Mouse (Mus musculus) embryo, embryonic 9.5 days (tissue): ENCODE data around the gene Rab6b.

Experiments used
- DNase-seq: peaks from one replicate; pipeline ENCODE4 v3.0.0-alpha.2; 2017; ENCODE audit errors: extremely low spot score

Rab6b gene

DNA sequence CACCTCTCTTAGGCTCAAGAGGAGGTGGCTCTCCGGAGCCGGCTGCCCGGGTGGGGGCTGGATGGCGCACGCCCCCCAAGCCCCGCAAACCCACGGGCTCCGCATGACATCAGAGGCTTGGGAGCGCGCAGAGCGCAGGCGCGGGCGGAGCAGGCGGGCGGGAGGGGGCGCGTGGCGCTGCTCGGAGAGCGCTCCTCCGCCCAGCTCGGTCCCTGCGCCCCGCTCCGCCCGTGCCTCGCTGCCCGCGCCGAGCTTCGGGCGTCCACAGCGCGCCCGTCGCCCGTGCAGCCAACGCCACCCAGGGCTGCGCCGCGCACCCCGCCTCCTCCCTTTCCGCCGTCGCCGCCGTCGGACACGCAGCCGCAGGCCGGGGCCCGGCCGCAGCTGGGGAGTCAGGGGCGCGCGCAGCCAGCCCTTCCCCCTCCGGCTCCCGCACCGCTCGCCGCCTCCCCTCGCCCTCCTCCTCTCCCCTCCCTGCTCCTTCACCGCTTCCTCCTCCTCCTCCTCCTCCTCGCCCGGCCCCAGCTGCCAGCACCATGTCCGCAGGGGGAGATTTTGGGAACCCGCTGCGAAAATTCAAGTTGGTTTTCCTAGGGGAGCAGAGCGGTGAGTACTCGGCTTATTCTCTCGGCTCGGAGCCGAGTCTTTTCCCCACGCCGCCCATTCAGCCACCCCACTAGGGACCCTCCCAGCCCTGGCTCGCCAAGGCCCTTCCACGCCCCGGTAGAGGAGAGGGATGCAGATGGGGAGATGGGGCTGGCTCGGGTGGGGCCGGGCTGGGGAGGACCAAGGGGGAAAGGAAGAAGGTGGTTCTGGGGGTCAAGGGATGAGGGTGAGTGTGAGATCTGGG lies at the start of gene Rab6b:
Rab6b (plus strand) TSS at position 167 of the 850 bp plus-strand sequence.
- DNase-seq = peak; percentile 61

DNA sequence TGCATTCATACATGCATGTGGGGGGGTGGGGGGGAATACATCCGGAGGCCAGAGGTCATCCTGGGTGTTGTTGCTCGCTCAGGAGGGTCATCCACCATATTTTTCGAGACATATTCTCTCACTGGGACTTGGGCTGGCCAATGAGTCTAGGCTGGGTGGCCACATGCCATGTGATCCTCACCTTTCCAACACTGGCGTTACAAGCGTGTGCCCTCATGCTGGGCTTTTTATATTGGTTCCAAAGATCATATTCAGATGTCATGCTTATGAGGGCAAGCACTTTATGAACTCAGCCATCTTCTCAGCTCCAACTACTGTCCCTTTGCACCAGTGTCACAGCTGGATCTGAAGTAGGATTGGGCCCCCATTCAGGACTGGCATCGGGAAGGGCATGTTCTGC lies 48.0 kb upstream of the Rab6b start:
- DNase-seq = no peak

DNA sequence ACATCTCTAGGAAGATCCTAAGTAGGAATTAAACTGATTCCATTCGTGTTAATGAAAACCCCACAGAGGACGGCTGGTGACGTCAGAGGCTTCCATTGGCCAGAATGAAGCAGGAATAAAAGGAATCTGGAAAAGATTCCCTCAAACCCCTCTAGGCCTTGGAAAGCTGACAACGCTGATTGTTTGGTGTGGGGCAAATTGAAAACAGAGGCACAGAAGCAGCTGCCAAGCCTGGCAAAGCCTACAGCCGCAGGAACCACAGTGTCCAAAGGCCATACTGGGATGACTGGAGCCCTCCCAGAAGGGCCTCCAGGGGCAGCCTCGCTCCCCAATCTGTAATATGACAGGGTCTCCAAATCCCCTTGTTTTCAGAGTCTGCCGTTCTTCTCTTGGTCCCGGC lies 44.7 kb upstream of the Rab6b start:
- DNase-seq = no peak

DNA sequence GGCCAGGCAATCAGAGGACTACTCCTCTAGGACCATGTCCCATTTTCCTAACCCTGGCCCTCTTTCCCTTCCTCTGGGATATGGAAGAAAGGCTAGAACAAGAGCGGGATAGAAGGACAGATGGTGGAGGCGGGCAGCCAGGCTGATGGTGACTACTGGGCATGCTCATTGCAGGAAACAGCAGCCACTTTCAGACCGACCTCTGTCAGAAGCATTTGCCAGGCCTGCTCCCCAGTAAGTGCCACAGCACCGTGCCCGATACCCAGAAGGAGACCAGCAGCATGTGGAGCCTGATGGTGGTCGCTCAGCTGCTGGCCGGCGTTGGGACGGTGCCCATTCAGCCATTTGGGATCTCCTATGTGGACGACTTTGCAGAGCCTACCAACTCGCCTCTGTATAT lies 43.9 kb upstream of the Rab6b start:
- no peak for DNase-seq

DNA sequence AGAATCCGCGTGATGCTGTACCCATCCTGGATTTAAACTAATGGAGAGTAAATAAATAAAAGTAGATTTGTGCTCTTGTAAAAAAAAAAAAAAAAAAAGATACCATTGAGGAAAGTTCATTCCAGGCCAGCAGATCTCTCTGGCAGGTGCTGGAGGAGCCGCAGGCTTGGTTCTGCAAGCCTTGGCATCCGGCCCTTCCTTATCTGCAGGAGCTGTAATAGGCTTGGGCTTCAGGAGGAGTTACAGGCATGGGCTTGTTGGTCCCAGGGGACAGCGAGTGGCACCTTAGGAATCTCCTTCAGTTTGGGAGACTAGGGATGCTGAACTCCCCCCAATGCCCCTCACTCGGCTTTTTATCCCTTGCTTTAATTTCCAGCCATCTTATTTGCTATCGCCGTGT lies 42.8 kb upstream of the Rab6b start:
- DNase-seq = no peak

DNA sequence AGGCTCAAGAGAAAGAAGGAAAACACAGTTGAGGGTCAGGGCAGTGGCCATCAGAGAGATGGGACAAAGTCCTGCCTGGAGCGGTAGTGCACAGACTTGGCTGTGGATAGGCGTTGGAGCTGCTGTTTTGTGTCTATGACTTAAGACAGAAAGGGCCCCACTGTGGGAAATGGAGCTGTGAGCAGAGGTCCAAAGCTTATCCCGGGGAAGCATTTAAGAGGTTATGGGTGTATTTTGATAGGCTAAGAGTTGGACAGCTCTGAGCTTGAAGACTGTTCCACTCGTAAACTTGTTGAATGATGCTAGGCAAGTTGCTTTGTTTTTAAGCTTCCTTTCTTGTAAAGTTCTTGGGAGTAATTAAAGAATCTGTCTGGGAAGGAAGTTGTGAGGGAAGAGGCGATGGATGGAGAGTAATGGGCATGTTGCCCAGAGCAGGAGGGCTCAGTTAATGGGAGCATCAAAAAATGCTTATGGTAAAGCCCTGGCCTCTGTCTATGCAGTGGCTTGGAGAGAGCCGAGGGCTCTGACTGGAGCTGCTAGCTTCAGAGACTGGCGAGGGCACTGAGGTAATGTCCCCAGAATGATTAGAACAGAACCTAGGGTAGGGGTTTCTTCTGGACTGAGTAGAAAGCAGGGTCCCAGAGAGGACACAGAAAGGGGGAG lies 39.9 kb upstream of the Rab6b start:
- no peak for DNase-seq

DNA sequence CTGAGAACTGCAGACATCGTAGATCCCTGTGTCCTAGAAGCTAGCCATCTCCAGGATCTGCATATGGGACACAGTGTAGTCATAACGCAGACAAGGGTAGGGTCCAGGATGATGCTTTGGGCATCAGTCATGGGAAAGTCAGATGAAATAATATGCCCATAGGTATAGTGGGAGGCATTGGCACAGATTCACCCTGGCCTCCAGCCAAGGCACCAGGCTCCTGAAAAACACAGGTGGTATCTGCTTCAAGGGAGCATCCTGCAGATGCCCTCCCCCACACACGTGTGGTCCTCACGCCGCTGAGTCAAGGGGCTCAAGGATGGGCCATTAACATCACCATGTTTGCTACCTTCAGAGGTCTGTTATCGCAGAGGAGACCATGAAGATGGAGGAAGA lies 39.4 kb upstream of the Rab6b start:
- no peak for DNase-seq

DNA sequence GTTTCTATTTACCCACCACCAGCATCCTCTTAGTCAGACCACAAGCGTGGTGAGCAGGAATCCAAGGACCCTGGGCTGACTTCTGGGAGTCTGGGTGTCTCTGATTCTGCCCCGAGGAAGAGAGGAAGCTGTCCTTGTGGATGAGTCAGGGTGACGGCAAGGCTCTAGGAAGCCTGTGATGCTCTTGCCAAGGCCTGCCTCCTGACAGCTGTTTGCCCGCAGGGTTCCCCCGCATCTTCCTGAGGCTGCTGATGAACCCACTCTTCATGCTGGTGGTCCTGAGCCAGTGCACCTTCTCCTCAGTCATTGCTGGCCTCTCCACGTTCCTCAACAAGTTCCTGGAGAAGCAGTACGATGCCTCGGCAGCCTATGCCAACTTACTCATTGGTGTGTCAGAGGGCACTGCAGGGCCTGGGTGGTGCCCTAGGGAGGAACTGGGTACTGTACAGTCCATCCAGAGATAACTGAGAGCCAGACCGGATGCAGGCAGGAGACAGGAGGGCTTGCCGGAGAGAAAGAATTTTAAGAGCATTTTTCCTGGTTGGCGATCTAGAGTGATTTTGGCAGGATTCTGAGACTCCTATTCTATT lies 38.6 kb upstream of the Rab6b start:
- DNase-seq = no peak

DNA sequence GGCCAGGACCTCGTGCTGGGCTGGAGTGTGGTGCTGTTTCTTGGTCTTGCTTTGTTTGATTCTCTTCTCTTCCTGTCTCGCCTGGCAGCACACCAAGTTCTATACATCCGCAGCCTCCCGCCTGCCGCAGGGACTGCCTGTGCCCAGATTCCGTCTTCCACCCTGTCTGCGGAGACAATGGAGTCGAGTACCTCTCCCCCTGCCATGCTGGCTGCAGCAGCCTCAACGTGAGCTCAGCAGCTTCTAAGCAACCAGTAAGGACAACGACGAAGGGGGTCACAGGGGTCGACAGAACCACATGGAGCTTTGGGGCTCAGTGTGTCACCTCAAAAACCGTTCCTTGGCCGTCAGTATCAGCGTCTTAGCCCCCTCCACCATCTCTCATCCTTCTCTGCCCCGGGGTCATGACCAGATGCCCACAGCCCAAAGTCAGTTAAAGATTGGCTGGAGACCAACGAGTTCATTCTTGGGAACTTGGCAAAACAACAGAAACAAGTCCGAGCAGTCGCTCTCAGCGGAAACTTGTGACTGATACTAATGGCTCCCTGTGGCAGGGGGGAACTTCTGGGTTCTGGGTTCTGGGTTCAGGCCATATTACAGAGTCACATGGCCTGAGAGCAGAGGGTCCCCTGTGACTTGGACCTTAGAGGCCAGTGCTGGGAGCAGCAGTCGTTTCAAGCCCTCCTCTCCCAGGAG lies 34.6 kb upstream of the Rab6b start:
- DNase-seq = no peak

DNA sequence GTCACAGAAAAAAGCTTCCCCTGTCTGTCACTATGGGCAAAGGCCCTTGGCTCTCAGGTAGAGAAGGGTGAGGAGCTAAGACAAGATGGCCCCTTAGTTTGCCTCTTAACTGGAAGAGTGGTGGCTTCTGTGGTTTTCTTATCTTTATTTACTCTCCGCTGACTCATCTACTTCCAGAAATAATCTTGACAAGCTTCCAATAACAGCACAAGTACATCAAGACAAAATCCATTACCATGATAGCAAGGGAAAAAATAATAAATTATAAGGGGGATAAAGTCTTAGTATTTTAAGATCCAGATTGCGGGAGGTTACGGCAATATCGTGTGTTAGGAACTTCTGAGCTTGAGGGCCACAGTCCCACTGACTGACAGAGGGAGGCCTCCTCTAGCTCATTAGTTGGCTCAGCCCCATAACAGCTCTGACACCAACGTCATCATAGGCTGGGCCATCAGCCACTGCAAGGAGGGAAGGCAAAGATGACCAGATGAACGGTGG lies 33.3 kb upstream of the Rab6b start:
- no peak for DNase-seq

DNA sequence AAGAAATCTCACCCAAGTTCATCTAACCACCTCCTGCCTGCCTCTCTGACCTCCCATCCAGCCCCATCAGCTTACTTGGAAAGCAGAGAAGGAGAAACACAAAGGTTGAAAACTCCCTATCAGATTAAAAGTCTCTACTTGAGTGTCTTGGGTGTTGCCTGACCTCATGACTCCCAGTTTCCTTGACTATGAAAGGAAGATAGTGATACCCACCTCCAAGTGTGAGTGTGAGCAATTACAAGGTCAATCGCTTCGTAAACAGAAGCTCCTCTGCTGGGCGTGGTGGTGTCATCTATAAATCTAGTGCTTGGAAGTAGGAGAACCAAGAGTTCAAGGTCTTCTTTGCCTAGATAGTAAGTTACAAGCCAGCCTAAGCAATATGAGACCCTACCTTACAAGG lies 31.4 kb upstream of the Rab6b start:
- DNase-seq = no peak

DNA sequence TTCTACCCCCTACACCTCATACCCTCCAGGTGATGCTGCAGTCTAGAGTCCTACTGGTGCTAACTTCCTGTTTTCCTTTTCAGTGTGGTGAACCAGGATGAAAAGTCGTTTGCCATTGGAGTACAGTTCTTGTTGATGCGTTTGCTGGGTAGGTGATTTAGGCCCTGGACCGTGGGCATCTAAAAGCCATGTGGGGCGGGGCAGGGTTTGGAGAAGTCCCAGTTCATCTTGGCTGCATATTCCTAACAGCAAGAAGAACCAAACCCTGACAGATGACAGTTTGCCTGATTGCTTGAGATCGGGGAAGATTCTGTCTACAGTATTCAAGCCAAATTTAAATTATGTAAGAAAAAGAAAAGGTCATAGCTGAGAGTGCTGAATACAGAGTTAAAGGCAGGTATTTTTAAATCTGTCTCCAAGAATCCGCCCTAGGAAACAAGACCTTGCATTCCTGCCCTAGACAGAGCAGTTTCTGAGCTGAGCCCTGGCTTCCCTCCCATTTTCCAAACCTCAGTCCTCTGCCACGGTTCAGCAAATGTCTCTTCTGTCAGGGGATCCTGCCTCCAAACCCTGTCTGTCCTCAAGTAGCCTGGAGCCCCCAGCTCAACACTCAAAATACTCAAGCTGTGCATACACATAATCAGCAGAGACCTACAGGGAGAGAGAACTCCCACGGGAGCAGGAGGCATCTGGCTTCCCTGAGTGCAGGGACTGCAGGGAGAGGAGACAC lies 29.2 kb upstream of the Rab6b start:
- no peak for DNase-seq

DNA sequence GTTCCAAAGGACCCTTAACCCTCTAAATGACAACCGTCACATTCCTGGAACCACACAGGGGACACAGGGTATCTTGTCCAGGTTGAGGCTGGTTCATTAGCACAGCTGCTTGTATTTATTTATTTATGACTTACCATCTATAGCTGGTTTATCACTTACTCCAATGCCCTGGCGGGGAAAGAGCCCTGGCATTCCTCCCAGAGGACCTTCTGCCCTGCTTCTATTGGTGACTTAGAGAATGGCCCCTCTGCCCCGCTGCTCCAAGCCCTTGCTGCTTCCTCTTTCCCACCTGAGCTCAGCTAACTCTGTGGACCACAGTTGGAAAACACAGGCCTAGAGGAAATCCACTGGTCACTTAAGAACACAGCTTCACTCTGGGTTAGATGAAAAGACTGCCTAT lies 28.2 kb upstream of the Rab6b start:
- DNase-seq = no peak

DNA sequence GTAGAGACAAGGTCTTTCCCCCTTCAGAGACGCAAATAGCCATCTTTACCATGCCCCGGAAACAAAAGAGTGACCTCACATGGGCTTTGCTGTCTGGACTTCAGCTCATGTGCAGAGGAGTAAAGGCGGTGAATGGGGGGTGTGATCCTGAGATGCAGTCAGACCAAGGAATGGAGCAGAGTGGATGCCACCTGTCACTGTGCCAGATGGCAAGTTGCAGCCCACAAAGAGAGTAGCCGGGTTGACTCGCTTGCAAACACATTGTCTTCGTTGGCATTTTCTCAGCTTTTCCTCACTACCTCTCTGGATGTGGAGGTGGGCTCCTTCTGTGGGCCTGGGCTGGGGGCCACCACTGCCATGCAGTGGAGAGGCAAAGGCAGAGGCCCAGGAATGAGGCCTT lies 24.9 kb upstream of the Rab6b start:
- DNase-seq = no peak

DNA sequence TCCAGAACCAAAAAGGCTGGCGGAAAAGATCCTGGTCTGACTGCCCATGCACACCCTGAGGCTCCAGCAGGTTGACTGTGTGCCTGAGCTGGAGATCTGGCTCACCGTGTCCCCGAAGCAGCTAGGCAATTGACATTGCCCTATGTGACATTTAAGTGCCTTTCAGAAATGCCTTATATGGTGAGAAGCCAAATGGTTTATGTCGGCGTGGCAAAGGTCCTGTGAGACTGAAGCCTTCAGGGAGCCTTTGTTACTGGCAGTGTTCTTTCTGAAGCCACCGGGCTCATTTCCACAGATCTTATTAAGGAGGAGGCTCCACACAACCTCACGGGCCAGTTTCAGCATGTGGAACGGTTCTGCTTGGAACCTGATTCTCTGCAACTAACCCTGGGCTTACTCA lies 24.3 kb upstream of the Rab6b start:
- no peak for DNase-seq

DNA sequence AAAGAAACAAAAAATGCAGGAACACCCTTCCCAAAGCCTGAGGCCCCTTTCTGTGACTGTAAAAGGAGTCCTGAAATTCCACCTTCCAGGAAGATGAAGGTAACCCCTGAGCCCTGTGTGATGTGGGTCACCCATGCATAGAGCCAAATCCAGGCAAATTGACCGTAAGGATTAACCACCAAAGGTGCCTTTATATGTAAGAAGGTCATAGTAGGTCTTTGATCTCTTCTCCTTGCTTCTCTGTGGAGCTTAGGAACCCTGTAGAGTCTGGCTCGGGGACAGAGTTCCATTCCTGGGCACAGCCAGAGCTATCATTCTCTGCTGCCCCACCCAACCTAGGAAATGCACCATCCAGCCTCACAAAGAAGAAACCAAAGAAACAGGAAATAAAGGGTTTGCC lies 22.9 kb upstream of the Rab6b start:
- DNase-seq = no peak

DNA sequence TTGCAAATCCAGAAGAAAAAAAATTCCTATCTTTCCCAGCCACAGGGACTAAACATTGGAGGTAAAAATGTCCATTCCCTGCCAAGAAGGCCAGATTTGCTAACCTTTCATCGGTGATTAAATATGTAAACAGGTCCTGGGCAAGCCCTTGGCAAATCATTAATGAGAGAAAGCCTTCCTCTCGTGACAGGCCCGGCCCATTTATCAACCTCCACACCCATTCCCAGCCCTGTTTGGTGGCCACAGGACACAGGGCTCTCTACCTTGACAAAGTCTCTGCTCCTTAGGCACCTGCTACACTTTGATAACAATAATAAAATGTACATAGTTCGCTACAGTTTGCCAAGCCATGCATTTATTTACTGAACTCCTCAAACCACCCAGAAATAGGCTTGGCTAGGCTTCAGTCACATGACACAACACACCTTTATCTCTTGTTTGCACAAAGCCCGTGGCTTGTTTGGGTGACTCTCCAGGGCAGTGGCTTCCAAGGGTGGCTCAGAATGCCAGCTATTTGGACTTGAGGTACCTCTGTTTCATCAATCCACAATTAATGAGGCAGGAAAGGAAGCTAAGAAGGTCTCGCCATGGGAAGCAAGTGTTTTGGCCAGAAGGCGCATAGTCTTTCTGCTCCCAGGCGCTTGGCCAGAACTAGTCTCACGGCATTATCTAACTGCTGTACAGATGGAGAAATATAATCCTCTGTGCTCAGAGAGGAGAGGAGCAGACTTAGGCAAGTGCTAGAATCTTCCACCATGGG lies 21.3 kb upstream of the Rab6b start:
- DNase-seq = no peak

DNA sequence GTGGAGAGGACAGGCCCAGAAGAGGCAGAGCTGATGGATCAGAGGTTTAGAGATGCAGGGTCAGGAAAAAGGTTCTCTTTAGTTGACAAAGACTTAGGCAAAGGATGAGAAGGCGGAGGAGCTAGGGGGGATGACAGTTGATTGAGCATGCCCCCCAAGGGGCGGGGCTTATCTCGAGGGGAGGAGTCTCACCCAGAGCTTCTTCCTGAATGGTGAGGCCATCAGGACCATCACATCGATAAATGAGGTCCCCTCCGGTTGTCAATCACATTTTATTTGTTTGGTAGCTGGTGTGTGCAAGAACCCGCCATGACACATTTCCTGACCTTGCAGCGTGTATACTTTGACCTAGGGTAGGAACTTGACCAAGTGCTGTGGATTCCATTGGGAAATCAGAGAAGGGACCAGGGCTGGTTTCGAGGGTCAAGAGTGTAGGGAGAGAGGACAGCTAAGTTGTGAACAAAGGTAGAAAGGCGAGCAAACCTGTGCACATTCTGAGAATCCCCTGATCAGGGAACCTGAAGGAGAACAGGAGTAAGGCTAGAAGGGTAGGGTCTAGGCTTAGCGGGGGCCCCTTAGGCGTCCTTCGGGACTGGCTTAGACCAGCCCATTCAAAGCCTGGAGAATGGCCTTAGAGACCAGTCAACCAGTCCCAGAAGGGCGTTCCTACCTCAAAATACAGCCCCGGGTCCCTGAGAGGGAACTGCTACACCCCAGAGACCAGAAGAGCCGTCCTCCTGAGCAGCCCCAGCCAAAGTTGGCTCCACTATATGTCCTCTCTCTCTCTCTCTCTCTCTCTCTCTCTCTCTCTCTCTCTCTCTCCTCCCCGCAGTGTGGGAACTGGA lies 20.3 kb upstream of the Rab6b start:
- no peak for DNase-seq

DNA sequence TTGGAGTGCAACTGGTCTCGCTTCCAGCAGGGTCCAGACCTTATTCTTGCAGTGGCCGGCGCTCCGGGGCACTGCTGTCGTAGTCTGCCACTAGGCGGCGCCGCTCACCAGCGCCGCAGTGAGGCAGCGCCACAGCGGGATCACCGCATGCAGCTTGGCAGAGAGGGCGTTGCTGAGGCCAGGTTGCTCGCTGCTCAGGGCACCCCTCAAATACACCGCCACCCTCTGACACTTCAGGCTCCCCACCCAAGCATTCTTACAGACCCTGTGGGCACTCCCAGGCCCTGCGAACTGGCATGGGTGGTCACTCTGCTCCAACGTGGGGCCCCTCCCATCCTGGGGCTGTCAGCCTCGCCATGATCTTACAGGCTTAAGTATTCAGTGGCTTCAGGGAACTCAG lies 19.3 kb upstream of the Rab6b start:
- DNase-seq = peak; percentile 86

DNA sequence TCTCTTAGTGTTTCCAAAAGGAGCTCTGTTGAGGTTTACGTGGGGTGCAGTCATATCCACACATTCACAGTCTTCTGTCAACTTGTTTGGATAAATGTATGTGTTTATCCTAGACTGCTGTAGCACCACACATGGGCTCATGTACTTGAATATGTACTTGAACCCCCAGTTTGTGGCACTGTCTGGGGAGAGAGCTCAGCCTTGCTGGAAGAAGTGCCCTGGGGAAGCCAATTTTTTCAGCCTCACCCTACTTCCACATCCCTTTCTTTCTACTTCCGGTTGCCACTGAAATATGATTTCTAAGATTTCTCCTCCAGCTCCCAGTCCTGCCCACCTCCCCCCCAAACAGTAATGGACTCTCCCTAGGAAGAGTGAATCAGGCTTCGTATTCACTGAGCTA lies 17.9 kb upstream of the Rab6b start:
- no peak for DNase-seq
